Mouse (Mus musculus) liver, adult 2 months (tissue): ENCODE measurements around the gene Trim14. TPM values are rescaled to one million over a fixed set of nuclear protein-coding genes. Genes with fewer than 3 reads are reported as not detected.
A peak's percentile ranks its signal among the peaks of the same experiment; 100 is the strongest.

Experiments
- DNase-seq: peaks from one replicate; pipeline ENCODE4 v3.0.0-alpha.2; 2011; ENCODE audit warnings: low read depth, low spot score; ENCODE audit errors: extremely low read depth
- H3K27ac ChIP-seq: fragments of 200-500 bp; replicated peaks from 2 replicates; pipeline ENCODE4 v1.5.1; 2012; ENCODE audit warnings: low read depth, mild to moderate bottlenecking, control low read depth, inconsistent platforms, low read length; ENCODE audit not compliant: insufficient read depth
- H3K27me3 ChIP-seq: fragments of 200-500 bp; 2 replicates; pipeline ENCODE4 v1.6.1; 2012; ENCODE audit warnings: mild to moderate bottlenecking, moderate library complexity, low read length, inconsistent platforms; ENCODE audit not compliant: control insufficient read depth, insufficient read depth
- H3K36me3 ChIP-seq: fragments of 200-500 bp; 2 replicates; pipeline ENCODE4 v1.6.1; 2012; ENCODE audit warnings: low read length, inconsistent platforms; ENCODE audit not compliant: control insufficient read depth, insufficient read depth
- H3K4me1 ChIP-seq: fragments of 200-500 bp; 2 replicates; pipeline ENCODE4 v1.6.1; 2011; ENCODE audit warnings: low read length; ENCODE audit not compliant: control insufficient read depth, insufficient read depth
- H3K4me3 ChIP-seq: fragments of 200-500 bp; 2 replicates; pipeline ENCODE4 v1.5.1; 2011; ENCODE audit warnings: low read depth, mild to moderate bottlenecking, control low read depth, low read length, moderate library complexity; ENCODE audit not compliant: insufficient read depth
- H3K79me2 ChIP-seq: fragments of 200-500 bp; 2 replicates; pipeline ENCODE4 v1.6.1; 2012; ENCODE audit warnings: inconsistent platforms, mild to moderate bottlenecking, low read length, moderate library complexity; ENCODE audit not compliant: control insufficient read depth, insufficient read depth
- H3K9ac ChIP-seq: fragments of 200-500 bp; 2 replicates; pipeline ENCODE4 v1.6.1; 2012; ENCODE audit warnings: low read depth, mild to moderate bottlenecking, control low read depth, inconsistent platforms, low read length
- CTCF ChIP-seq: fragments of 200-500 bp; IDR thresholded peaks from 2 replicates; pipeline ENCODE4 v1.5.1; 2011; ENCODE audit warnings: low read depth, low read length, control low read depth
- POLR2A ChIP-seq: fragments of 200-500 bp; IDR thresholded peaks from 2 replicates; pipeline ENCODE4 v1.6.1; 2011; ENCODE audit warnings: low read length, control low read depth; ENCODE audit not compliant: insufficient read depth; ENCODE audit errors: extremely low read depth
- WGBS: fragments of 180-500 bp; shearing (Covaris S2); methylation state at CpG from one replicate; pipeline ENCODE4 v1.1.7; 2018; 5-methylcytosine and 5-hydroxymethylcytosine counted together
- polyA plus RNA-seq: library from polyadenylated mRNA; depleted of rRNA; stranded (reverse); fragments of >200 nt; gene quantifications from 2 replicates; pipeline ENCODE4 v1.2.3, GENCODE M21; 2012
- total RNA-seq: library from RNA; depleted of rRNA; stranded (reverse); fragments of >200 nt; gene quantifications from 2 replicates; pipeline ENCODE4 v1.2.3, GENCODE M21; 2014

Trim14 gene
- total and polyA plus RNA-seq, 2 experiments: 24.9 to 26.5 TPM

DNA sequence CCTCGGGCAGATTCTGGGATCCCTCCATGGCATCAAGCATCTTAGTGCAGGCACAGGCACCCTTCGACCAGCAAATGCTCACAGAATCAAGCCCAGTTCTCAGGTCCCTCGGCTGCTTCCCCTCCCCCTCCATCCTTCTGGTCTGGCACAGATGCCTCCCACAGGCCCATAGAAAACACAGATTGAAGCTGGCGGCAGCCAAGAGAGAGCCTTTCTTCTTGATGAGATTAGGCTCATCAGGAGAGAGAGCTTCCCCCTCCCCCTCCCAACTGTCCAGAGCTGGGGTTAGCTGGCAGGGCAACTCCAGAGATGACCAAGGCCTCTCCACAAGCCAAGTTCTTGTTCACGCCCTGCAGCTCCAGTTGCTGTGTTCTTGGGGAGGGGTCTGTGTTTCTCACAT is 33.7 kb upstream of the Trim14 start:
- H3K36me3 ChIP-seq: no peaks in the 10 kb centered on the region
- no peak overlapping the region for H3K4me3 ChIP-seq
- H3K27me3 ChIP-seq: no peaks in the 10 kb centered on the region
- no peak overlapping the region for H3K9ac ChIP-seq
- 62% methylated on average over 5 of the region's 5 CpGs for WGBS
- no peak for TF ChIP-seq POLR2A
- TF ChIP-seq CTCF: no peak
- H3K27ac ChIP-seq: no peak overlapping the region
- no peak for DNase-seq
- H3K79me2 ChIP-seq: no peaks in the 10 kb centered on the region
- no peaks in the 10 kb centered on the region for H3K4me1 ChIP-seq

DNA sequence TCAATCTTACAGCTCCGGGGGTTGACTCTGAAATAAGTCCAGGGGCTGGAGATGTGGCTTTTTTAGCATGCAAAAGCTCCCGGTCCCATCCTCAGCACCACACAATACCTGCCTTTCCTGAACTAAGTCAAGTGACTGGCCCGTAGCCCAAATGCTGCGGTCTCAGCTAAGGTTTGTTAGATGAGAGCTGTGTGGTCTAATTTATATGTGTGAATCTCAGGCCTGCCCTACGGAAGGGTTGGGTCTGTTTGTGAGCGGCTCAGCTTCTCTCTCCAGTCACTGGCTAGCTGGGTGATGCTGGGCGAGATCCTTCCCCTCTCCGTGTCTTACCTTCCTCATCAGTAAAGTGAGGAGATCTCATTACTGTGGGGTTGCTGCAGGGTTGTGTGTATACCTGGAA is 32.2 kb upstream of the Trim14 start:
- TF ChIP-seq POLR2A (no peak), CTCF (no peak)
- no peaks in the 10 kb centered on the region for H3K27me3 ChIP-seq
- no peaks in the 10 kb centered on the region for H3K36me3 ChIP-seq
- H3K4me3 ChIP-seq: no peak overlapping the region
- H3K9ac ChIP-seq: no peak overlapping the region
- 93% methylated on average over 8 of the region's 8 CpGs for WGBS
- H3K4me1 ChIP-seq: no peaks in the 10 kb centered on the region
- H3K27ac ChIP-seq: no peak overlapping the region
- DNase-seq: no peak
- no peaks in the 10 kb centered on the region for H3K79me2 ChIP-seq

DNA sequence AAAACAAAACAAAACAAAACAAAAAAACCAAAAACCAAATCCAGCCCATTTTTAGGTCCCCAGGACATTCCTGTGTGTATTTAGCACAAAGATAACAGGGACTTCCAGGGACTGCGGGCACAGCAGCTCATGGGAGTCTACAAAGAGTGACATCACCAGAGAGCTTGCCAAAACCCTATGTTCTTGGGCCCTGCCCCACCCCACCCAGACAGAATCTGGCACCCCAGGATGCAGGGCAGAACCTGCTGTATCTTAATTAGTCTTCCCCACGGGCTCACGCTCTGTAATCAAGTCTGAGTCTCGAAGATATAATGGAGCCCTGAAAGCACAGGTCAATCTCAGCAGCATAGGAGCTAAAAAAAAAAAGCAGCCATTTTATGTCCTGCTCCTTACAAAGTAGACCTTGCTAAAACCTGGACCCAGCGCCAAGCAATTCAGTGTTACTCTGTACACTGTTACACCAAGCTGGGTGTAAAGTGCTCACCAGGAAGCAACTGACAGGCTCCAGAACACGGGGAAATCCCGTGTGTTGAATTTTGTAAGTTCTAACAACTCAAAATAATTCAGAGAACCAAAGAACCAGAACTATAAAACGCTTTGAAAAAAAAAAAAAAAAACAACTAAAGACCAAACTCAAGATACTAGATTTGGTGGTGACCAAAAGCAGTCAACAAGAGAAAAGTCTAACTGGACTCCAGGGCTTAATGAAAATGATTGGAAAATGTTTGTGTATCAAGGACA is 31.2 kb upstream of the Trim14 start:
- Histone ChIP-seq H3K9ac (no peak overlapping the region), H3K36me3 (no peaks in the 10 kb centered on the region), H3K27ac (no peak overlapping the region), H3K4me3 (no peak overlapping the region), H3K79me2 (no peaks in the 10 kb centered on the region), H3K27me3 (no peaks in the 10 kb centered on the region), H3K4me1 (no peaks in the 10 kb centered on the region)
- no peak for DNase-seq
- WGBS: 76% methylated on average over 8 of the region's 8 CpGs
- TF ChIP-seq POLR2A: no peak
- no peak for TF ChIP-seq CTCF

DNA sequence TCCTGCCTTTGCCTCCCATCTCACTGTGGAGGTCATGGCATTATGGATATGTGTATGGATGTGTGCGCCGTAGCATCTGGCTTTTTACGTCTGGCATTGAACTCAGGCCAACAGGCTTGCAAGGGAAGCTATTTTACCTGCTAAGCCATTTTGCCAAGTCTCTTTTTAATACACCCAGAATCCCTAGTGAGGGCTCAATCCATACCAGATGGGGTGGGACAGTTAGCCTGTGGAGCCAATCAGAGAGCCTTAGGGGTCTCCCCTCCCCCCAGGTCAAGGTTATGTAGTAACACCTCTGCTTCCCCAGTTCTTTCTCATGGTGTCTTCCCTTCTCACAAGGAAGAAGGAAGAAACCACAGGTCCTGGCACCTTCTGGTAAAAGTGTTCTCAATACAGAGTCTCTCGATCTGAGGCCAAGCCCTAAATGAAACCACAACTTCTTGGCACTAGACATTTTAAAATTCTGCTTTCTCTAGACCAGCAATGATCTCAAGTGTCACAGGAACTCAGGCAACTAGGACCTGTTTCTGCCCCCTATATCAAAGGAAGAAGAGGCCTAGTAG is 29.5 kb upstream of the Trim14 start:
- H3K4me1 ChIP-seq: no peaks in the 10 kb centered on the region
- H3K4me3 ChIP-seq: no peak overlapping the region
- H3K9ac ChIP-seq: no peak overlapping the region
- DNase-seq: no peak
- H3K79me2 ChIP-seq: no peaks in the 10 kb centered on the region
- H3K36me3 ChIP-seq: no peaks in the 10 kb centered on the region
- TF ChIP-seq CTCF (no peak), POLR2A (no peak)
- H3K27ac ChIP-seq: no peak overlapping the region
- 86% methylated on average over 4 of the region's 4 CpGs for WGBS
- no peaks in the 10 kb centered on the region for H3K27me3 ChIP-seq

DNA sequence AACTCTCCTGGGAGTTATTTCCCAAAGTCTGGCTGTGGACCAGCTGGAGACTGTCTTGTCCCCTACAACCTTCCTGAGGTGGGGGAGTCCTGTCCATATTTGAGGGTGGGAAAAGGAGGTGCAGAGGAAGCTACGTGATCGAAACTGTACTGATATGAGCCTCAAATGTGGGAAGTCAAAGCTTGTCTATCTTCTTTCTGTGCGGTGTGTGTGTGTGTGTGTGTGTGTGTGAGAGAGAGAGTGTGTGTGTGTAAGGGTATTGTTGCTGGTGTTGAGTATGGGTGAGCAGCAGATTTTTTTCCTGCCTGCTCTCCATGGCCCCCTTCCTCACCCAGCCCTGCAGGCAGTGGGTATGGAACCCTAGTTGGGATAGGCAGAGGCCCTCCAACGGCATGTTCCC is 28.3 kb upstream of the Trim14 start:
- DNase-seq: no peak

DNA sequence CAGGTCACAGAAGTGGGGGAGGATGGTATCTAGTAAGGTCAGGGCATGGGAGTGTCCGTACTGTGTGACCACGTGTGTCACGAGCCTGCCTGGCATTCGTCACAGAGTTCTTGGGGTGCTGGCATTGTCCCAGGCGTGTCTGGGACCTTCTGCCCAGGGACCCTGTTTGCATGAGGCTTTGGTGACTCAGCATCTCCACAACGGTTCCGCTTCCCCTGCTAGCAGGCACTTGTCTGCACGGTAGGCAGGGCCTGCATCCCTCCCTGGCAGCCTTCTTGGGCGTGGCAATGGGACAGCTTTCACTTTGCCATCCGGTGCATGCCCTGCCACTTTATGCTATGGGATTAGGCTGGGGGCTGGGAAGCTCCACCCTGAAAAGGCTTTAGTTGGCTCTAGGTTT is 27.9 kb upstream of the Trim14 start:
- Histone ChIP-seq H3K4me3 (no peak overlapping the region), H3K4me1 (no peaks in the 10 kb centered on the region), H3K36me3 (no peaks in the 10 kb centered on the region), H3K27me3 (no peaks in the 10 kb centered on the region), H3K9ac (no peak overlapping the region), H3K79me2 (no peaks in the 10 kb centered on the region), H3K27ac (no peak overlapping the region)
- TF ChIP-seq CTCF (no peak), POLR2A (no peak)
- WGBS: 73% methylated on average over 10 of the region's 10 CpGs
- peak; percentile 28 for DNase-seq

More for the DNA sequence above, 28.3 kb upstream of the Trim14 start:
- TF ChIP-seq CTCF (no peak), POLR2A (no peak)
- H3K27ac ChIP-seq: no peak overlapping the region
- H3K27me3 ChIP-seq: no peaks in the 10 kb centered on the region
- H3K36me3 ChIP-seq: no peaks in the 10 kb centered on the region
- H3K9ac ChIP-seq: no peak overlapping the region
- no peaks in the 10 kb centered on the region for H3K4me1 ChIP-seq
- WGBS: 87% methylated on average over 4 of the region's 4 CpGs
- H3K4me3 ChIP-seq: no peak overlapping the region
- no peaks in the 10 kb centered on the region for H3K79me2 ChIP-seq
